Mouse (Mus musculus) adrenal gland, postnatal 0 days (tissue): ENCODE results near the gene Rfx5. TPM values are rescaled to one million over a fixed set of nuclear protein-coding genes. Genes with fewer than 3 reads are reported as not detected.

Experiments
- microRNA-seq: library from miRNA; unstranded; fragments of <30 nt; microRNA quantifications from one replicate; pipeline ENCODE4, GENCODE M21; 2016; ENCODE audit warnings: borderline replicate concordance; ENCODE audit not compliant: insufficient number of aligned reads
- polyA plus RNA-seq: library from polyadenylated mRNA; unstranded; fragments of >200 nt; fragmentation: Nextera tagmentation; extraction: Ambion mirVana; gene quantifications from 2 replicates; pipeline ENCODE4 v1.2.1, GENCODE M21; 2015

Gene Rfx5
- 3.1 and 6.2 TPM in 2 replicates for polyA plus RNA-seq

DNA sequence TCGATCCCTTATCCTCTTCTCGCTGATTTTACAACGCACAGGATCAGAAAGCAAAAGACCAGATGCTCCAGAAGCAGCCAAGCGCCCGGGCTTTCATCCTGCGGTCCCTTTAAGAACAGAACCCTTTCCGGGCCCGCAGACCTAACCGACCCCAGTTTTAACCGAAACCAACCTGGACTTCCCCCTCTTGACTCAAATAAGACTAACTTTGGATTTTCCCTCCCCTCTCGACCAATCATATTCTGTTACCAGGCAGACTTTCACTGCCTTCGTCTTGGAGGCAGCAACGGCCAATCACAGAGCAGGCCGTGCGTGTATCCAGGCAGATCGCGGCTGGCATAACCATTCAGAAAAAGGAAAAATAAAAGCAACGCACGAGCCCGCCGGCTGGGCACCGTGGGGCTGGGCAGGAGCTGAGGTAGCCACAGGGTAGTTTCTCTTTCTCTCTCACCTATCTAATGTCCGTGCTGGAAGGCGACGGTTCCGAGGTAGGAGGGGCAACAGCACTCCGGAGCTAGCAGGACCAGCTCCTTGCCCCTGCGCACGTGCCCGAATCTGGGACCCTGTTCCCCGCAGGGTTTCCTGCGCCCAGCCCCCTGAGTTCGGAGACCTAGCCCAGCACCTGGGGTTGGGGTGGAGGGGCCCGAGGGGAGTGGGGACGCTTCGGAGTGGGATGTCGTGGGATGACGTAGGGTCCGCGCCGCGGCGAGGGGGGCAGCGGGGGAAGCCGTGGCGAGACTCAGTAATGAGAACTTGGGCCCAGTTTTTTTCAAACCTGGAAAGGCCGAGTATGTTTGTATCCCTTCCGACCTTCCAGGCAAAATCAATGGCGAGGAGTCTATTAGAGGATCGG, at the start of gene Rfx5:
Gene Rfx5, plus strand, starts transcription at position 312 of the 853 bp plus-strand sequence.

GRCm38 (mm10) chr3:94932809-94933564, 20.9 kb upstream of the Rfx5 start, which contains the start of gene Selenbp1:
Gene Selenbp1 (plus strand): TSS chr3:94933056.

DNA sequence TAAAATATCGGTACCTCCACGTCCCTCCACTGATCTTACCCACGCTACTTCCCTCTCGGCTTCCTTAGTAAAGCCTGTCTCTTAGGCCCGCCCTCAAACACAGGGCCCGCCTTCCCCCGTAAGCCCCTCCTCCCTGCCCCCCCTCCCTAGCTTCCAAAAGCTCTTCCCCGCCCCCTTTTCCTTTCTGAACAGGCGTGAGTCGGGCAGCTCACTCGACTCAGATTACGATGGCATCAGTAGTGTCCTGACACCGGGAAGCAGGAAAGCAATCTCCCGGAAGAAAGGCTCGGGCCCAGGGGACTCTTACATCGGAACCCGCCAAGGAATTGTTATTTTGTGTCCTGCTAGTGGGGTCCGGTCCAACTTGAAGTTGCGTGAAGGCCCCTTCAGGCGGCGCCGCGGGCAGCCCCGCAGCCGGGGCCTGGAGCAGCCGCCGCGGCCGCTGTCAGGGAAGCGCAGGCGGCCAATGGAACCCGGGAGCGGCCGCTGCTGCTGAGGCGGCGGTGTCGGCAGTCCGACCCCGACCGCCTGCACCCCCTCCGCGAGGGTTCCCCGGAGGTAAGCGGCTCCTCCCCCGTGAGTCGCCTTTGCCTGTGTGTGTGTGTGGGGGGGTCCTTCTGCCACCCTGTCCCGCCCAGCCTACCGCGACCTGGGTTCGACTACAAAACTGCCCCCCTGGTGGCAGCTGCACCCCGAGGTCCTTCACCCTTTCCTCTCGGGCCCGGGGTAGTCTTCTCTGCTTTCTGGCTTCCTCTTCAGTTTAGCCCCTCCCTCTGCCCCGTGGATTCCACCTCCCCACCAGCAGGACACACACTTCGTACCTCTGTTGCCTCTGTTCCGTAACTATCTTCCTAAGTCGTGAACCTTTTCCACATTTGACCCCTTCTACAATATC, 20.9 kb downstream of the Rfx5 start, which contains the start of gene Pi4kb:
Gene Pi4kb, plus strand, starts transcription at position 204 of the 895 bp plus-strand sequence.

Small RNA genes lying within 50 kb of the gene (microRNA-seq; reads per million reads assigned to microRNA genes)
- gene Mir7013 = 1.1 reads per million

Other genes with a start within 250 kb of the Rfx5 start
- gene Cgn, start 167.6 kb upstream of the Rfx5 start, polyA plus RNA-seq = 2.1 and 2.3 TPM in 2 replicates
- gene Pogz, start 116.5 kb upstream of the Rfx5 start, polyA plus RNA-seq = 7.1 and 11.5 TPM in 2 replicates
- gene Psmb4, start 67.1 kb upstream of the Rfx5 start, polyA plus RNA-seq = 330 and 355 TPM in 2 replicates
- gene Selenbp1, start 21.0 kb upstream of the Rfx5 start, polyA plus RNA-seq = 36.1 and 55.8 TPM in 2 replicates
- 12.5 and 16.0 TPM in 2 replicates for gene Pi4kb, start 20.7 kb downstream of the Rfx5 start, polyA plus RNA-seq
- 10.9 and 19.5 TPM in 2 replicates for gene Zfp687, start 61.4 kb downstream of the Rfx5 start, polyA plus RNA-seq
- gene Psmd4, start 88.5 kb downstream of the Rfx5 start, polyA plus RNA-seq = 213 and 271 TPM in 2 replicates
- gene Pip5k1a, start 152.9 kb downstream of the Rfx5 start, polyA plus RNA-seq = 15.8 and 23.0 TPM in 2 replicates
- 76.7 and 105 TPM in 2 replicates for gene Vps72, start 156.9 kb downstream of the Rfx5 start, polyA plus RNA-seq
- gene Tmod4, start 170.4 kb downstream of the Rfx5 start, polyA plus RNA-seq = 0.25 and 0.83 TPM in 2 replicates
- 51.9 and 69.5 TPM in 2 replicates for gene Scnm1, start 179.9 kb downstream of the Rfx5 start, polyA plus RNA-seq
- gene Lysmd1, start 180.0 kb downstream of the Rfx5 start, polyA plus RNA-seq = 15.2 and 15.3 TPM in 2 replicates
- 5.8 and 6.8 TPM in 2 replicates for gene Tnfaip8l2, start 188.3 kb downstream of the Rfx5 start, polyA plus RNA-seq
- 4.7 and 6.3 TPM in 2 replicates for gene Sema6c, start 206.4 kb downstream of the Rfx5 start, polyA plus RNA-seq